Mouse (Mus musculus): ENCODE results near the gene Nudt16l1. TPM values are rescaled to one million over a fixed set of nuclear protein-coding genes. Genes with fewer than 3 reads are reported as not detected.

The Nudt16l1 gene
- 5.8 TPM for polyA plus RNA-seq (2014; fragmentation: Illumina TruSeq; extraction: RNeasy Lipid Tissue Mini Kit (QIAGEN cat#74804))

DNA sequence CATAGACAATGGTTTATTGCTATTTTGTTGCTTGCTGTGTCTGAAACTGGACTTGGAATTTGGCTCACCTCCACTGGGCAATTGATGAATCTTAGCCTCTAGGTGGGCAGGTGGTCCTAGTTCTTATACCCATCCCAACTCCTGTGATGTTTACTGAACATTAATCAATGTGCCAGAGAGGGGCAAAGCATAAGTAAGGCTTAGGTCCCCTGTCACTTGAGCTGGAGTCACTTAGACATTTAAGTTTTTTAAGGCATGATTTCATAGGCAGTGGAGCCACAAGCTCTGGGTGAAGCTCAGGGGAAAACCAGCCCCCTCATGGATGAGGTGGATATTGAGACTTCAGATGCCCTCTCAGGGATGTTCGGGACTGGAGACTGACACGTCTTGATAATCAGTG, at the start of gene Nudt16l1:
TSS of gene Nudt16l1 (plus strand) at position 301 of the 400 bp plus-strand sequence.

DNA sequence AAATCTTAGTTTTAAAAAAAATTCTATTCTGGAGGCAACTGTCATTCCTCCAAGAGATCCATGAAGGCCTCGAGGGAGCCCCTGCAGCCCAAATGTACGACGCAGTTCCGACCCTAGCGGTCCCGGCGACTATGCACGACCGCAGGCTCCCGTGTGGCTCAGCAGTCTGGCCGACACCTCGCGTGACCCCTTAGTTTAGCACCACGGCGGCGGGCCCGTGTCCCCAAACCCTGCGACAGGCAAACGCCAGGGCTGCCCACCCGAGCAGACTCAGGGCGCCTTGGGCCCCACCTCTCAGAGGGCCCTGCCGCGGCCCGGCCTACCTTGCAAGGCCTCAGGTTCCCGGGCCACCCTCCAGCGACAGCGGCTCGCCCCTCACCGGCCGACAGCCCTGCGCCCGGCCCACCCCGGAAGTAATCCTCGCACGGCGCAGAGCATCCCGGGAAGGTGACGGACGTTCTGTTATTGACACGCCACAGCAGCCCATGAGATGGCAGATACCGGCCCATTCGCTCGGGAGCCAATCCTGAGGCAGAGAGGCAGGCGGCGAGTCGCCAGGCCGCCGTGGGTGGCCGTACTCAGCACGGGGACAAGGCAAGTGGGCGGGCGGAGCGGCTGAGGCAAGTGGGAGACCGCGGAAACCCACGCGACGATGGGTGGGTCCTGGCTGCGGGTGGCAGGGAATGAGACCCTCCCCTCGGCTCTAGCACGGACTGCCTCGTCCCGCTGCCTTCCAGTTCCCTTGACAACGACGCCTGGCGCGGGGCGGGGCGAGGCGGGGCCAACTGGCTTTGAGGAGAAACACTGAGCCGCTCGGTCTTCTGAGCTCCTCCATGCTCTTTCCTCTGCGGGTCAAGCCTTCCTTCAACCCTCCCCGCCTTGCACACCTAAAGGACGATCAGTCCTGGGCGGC, 25.5 kb downstream of the Nudt16l1 start, which contains the start of gene Anks3:
TSS of gene Anks3 (minus strand) at position 409 of the 913 bp plus-strand sequence.

Other genes starting within 250 kb of the Nudt16l1 start
- gene Nmral1, start 219.4 kb upstream of the Nudt16l1 start, polyA plus RNA-seq (2014; fragmentation: Illumina TruSeq; extraction: RNeasy Lipid Tissue Mini Kit (QIAGEN cat#74804)): 0.31 TPM
- gene Hmox2, start 212.4 kb upstream of the Nudt16l1 start, polyA plus RNA-seq (2014; fragmentation: Illumina TruSeq; extraction: RNeasy Lipid Tissue Mini Kit (QIAGEN cat#74804)): 48.7 TPM
- gene Cdip1, start 148.5 kb upstream of the Nudt16l1 start, polyA plus RNA-seq (2014; fragmentation: Illumina TruSeq; extraction: RNeasy Lipid Tissue Mini Kit (QIAGEN cat#74804)): 46.7 TPM
- 1.4 TPM for gene 4930562C15Rik, start 103.3 kb upstream of the Nudt16l1 start, polyA plus RNA-seq (2014; fragmentation: Illumina TruSeq; extraction: RNeasy Lipid Tissue Mini Kit (QIAGEN cat#74804))
- gene Ubald1, start 58.4 kb upstream of the Nudt16l1 start, polyA plus RNA-seq (2014; fragmentation: Illumina TruSeq; extraction: RNeasy Lipid Tissue Mini Kit (QIAGEN cat#74804)): 0.40 TPM
- gene Mgrn1, start 52.5 kb upstream of the Nudt16l1 start, polyA plus RNA-seq (2014; fragmentation: Illumina TruSeq; extraction: RNeasy Lipid Tissue Mini Kit (QIAGEN cat#74804)): 8.6 TPM
- gene Anks3, start 25.4 kb downstream of the Nudt16l1 start, polyA plus RNA-seq (2014; fragmentation: Illumina TruSeq; extraction: RNeasy Lipid Tissue Mini Kit (QIAGEN cat#74804)): 4.7 TPM
- gene Sept12, start 59.1 kb downstream of the Nudt16l1 start, polyA plus RNA-seq (2014; fragmentation: Illumina TruSeq; extraction: RNeasy Lipid Tissue Mini Kit (QIAGEN cat#74804)): not detected
- not detected for gene Smim22, start 68.5 kb downstream of the Nudt16l1 start, polyA plus RNA-seq (2014; fragmentation: Illumina TruSeq; extraction: RNeasy Lipid Tissue Mini Kit (QIAGEN cat#74804))
- gene Rogdi, start 74.8 kb downstream of the Nudt16l1 start, polyA plus RNA-seq (2014; fragmentation: Illumina TruSeq; extraction: RNeasy Lipid Tissue Mini Kit (QIAGEN cat#74804)): 0.86 TPM
- 75.1 TPM for gene Glyr1, start 111.1 kb downstream of the Nudt16l1 start, polyA plus RNA-seq (2014; fragmentation: Illumina TruSeq; extraction: RNeasy Lipid Tissue Mini Kit (QIAGEN cat#74804))
- gene Ubn1, start 111.3 kb downstream of the Nudt16l1 start, polyA plus RNA-seq (2014; fragmentation: Illumina TruSeq; extraction: RNeasy Lipid Tissue Mini Kit (QIAGEN cat#74804)): 35.1 TPM
- gene Ppl, start 193.7 kb downstream of the Nudt16l1 start, polyA plus RNA-seq (2014; fragmentation: Illumina TruSeq; extraction: RNeasy Lipid Tissue Mini Kit (QIAGEN cat#74804)): 1.8 TPM
- not detected for gene Sec14l5, start 208.3 kb downstream of the Nudt16l1 start, polyA plus RNA-seq (2014; fragmentation: Illumina TruSeq; extraction: RNeasy Lipid Tissue Mini Kit (QIAGEN cat#74804))

Measured in ovary, adult 10 weeks (tissue).